Mouse (Mus musculus) heart, postnatal 0 days (tissue): Measurements from ENCODE around the gene Ppfia4.

ENCODE experiments used
- CTCF ChIP-seq: IDR thresholded peaks from 2 replicates; pipeline ENCODE4 v1.5.1; 2016; ENCODE audit warnings: antibody characterized with exemption, control low read depth, low read depth
- EP300 ChIP-seq: IDR thresholded peaks from 2 replicates; pipeline ENCODE4 v1.6.1; 2016; ENCODE audit warnings: antibody characterized with exemption, low read depth

DNA sequence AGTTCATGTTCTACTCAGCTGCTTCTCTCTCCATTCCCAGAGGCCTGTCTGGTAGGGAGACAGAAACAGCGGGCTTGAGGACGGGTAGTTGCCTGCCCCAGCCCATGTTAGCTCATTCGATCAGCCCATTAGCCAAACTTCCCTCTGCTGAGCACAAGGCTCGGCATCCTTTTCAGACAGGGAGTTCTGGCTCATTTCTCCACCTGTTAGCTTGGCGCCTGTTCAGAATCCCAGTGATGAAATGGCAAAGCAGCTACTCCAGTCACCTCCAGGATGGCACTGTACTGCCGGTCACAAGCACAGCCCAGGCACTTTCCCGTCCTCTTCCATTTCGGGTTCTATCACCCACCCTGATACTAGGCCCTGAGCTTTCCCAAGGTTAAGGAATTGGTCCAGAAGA, 35.5 kb downstream of the Ppfia4 start:
- no peak for TF ChIP-seq CTCF
- TF ChIP-seq EP300 = no peak
